Mouse (Mus musculus): ENCODE measurements around the gene Ap1m2.
"Not testable (repeated sequence)": the region's sequence is repeated elsewhere in the genome, so short reads cannot be mapped to it uniquely, and the experiment has no call there.

Ap1m2 gene

GRCm38 (mm10) chr9:21327569-21327968 lies 15.4 kb upstream of the Ap1m2 start:
- DNase-seq (ENCODE audit: low spot score in 2 of 2): peak; percentile 56 to 57

GRCm38 (mm10) chr9:21324269-21324668 lies 12.1 kb upstream of the Ap1m2 start:
- no peak for DNase-seq (ENCODE audit: low spot score in 2 of 2)

DNA sequence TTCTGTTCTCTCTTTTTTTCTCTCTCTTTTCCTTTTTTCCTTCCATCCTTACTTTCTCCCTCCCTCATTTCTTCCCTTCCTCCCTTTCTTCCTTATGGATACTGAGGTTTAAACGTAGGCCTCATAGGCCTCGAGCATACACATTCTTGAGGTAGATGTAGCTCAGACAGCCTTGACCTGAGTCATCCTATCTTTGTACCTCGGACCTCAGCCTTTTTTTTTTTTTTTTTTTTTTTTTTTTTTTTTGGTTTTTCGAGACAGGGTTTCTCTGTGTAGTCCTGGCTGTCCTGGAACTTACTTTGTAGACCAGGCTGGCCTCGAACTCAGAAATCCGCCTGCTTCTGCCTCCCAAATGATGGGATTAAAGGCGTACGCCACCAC lies 10.8 kb upstream of the Ap1m2 start:
- not testable (repeated sequence) for DNase-seq (ENCODE audit: low spot score in 2 of 2)

DNA sequence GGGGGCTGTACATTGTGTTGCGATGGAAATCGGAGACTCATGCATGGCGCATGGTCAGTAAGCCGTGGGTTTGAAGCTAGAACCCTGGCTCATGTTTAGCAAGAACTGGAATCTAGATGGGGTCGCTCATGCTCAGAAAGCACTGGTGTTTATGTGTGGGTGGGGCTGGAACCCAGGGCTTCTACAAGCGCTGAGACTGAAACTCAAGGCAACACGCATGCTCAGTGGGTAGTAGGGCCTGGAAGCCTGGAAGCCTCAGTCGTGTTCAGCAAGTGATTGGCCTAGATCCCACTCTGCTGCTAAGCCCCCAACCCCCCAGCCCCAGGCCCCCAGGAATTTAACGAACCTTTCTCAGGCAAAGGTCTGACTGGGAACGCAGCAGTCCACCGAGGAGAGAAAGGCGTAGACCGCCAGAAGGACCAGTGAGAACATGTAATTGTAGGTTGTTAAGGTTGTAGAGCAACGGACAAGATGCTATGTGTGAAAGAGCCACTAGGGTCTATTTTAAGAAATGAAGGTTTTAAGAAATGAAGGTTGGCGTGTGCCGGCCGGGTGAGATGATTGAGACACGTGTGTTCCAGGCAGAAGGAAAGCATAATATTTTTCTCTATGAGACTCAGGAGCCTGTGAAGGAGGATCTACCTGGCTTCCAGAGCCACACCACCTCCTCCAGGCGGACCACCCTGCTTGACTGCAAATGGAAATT lies 10.2 kb upstream of the Ap1m2 start:
- peak; percentile 68 to 69 for DNase-seq (ENCODE audit: low spot score in 2 of 2)

- peak; percentile 80 to 86 for DNase-seq (ENCODE audit: low spot score in 2 of 2)
Observed at GRCm38 (mm10) chr9:21321513-21321835, 9.3 kb upstream of the Ap1m2 start.

DNA sequence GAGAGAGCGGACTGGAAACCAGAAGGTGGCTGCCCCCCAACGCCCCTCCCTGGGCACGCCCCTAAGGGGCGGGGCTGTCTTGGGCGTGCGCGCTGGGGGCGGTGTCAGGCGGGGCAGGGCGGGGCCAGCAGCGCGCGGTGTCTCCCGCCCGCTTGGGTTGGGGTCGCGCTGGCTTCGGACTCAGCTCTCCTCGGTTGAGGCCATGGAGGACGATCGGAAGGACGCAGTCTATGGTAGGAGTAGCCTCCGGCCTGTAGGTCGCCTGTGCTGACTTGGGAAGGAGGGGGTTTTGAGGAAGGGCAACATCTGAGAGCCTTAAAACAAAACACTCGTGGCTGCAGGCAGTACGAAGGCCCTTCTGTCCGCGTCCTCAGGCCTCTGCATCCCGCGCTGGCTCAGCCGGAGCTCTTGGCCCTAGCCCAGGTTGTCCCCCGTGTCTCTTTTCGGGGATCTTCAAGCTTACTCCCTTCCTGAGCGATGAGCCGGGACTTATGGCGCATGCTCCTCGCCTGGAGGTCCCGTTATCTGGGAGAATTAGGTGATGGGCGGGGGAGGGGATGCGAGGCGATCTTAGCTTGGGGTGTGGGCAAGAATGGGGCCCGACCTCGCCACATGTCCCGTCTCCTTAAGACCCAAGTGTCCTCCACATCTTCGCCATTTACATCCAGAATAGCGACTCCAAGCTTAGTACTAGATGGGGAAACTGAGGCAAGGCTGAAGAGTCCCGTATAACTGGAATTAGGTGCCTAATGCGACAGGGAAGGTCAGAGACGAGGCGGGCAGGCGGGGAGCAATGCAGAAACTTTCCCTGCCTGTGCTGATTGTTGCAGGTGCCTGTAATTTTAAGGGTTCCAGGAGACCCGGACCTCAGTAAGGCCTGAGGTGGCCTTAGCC lies 8.7 kb upstream of the Ap1m2 start, which contains the start of gene Slc44a2:
Gene Slc44a2, plus strand, starts transcription at position 80 of the 894 bp plus-strand sequence.
- peak; percentile 88 to 90 for DNase-seq (ENCODE audit: low spot score in 2 of 2)

GRCm38 (mm10) chr9:21320280-21320618 lies 8.1 kb upstream of the Ap1m2 start:
- DNase-seq (ENCODE audit: low spot score in 2 of 2): no peak

DNA sequence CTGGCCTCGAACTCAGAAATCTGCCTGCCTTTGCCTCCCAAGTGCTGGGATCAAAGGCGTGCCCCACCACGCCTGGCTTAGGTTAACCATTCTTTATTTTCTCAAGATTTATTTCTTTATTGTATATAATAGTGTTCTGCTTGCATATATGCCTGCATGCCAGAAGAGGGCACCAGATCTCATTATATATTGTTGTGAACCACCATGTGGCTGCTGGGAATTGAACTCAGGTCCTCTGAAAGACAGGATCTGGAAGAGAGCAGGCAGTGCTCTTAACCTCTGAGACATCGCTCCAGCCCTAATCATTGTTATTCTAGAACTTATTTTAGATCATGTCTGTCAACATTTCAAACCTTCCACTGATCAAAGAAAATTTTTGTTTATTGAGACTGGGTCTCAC lies 7.4 kb upstream of the Ap1m2 start:
- DNase-seq (ENCODE audit: low spot score in 2 of 2): no peak

DNA sequence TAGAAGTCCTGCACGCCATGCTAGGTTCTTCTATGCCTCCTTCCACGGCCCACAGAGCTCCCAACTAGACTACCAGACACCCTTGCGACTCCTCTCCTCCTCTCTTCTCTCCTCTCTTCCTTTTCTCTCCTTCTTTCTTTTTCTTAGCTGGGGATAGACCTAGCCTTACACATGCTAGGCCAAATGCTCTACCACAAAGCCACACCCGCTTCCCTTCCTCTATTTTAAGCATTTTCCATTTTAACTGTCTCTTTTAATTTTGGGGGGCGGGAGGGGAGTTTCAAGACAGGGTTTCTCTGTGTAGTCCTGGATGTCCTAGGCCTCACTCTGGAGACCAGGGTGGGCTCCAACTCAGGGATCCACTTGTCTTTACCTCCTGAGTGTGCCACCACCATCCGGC lies 6.7 kb upstream of the Ap1m2 start:
- no peak for DNase-seq (ENCODE audit: low spot score in 2 of 2)

DNA sequence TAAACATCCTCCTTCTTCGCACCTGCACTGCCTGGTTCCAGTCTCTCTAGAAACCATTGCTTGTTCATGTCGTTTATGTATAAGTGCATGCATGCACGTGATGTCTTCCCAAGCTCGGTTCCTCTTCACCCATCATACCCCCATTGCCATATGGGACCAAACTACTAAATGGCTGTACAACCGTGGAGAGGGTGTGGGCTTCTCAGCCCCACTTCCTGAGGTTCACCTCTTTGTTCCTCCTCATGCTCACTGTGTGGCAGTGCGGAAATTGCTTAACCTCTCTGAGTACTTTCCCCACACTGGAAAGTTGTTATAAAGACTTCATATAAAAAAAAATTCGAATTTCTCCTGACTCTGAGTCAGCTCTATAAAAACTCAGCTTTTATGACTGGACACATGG lies 4.6 kb upstream of the Ap1m2 start:
- peak; percentile 69 to 71 for DNase-seq (ENCODE audit: low spot score in 2 of 2)

- no peak for DNase-seq (ENCODE audit: low spot score in 2 of 2)
Observed at GRCm38 (mm10) chr9:21315421-21315820, 3.3 kb upstream of the Ap1m2 start.

DNA sequence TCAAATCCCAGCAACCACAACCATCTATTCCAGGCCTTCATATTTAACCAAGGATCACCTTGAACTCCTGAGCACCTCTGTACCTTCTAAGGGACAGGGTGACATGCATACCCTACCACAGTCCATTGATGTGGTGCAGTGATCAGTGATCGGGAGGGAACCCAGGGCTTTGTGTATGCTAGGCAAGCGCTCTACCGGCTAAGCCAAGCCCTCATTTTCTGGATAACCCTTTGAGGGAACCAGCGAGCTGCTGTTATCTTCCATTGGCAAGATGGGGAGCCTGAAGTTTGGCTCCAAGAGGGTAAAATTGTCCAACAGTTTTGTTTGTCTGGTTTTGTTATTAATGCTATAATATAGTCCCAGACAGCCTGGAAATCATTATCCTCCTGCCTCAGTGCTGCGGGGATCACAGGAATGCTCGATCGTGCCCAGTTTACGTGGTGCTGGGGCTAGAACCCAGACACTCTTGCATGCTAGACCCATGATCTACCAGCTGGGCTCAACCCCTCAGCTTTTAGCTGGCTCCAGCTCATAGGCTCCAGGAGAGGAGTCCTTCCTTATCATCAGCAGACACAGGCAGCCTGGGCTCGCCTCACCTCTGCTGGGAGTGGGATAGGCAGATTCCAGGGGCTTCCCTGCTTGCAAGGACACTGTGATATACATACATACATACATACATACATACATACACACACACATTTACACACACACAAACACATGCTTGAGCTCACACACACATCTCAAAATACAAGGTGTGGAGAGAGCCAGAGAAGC lies 2.4 kb upstream of the Ap1m2 start:
- DNase-seq (ENCODE audit: low spot score in 2 of 2): no peak

- DNase-seq (ENCODE audit: low spot score in 2 of 2): peak; percentile 85 to 89
Observed at GRCm38 (mm10) chr9:21313394-21313793, 1.3 kb upstream of the Ap1m2 start.

GRCm38 (mm10) chr9:21311695-21312094 lies 442 bp downstream of the Ap1m2 start:
- no peak for DNase-seq (ENCODE audit: low spot score in 2 of 2)

DNA sequence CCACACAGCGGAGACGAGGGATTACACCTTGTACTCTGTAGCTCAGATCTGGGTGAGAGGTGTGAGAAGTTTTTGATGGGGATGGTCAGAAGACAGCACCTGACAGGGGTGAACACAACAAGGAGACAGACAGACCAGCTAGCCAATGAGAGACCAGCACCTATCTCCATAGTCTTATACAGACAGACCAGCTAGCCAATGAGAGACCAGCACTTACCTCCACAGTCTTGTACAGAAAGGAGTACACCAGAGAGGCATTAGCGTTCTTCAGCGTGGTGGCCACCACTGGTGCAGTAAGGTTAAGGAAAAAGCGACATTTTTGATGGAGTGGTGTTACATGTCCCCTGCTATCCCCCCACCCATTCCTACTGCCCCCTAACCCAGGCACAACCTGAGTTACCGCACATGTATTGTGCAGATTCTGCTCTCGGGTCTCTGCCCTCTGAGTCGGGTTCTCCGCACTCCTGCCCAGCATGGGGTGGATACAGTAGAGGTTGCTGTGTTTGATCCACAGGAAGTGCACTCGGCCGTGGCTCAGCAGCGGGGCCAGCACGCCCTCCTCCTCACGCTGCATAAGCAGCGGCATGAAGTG lies 2.9 kb downstream of the Ap1m2 start:
- DNase-seq (ENCODE audit: low spot score in 2 of 2): peak; percentile 70 to 72

DNA sequence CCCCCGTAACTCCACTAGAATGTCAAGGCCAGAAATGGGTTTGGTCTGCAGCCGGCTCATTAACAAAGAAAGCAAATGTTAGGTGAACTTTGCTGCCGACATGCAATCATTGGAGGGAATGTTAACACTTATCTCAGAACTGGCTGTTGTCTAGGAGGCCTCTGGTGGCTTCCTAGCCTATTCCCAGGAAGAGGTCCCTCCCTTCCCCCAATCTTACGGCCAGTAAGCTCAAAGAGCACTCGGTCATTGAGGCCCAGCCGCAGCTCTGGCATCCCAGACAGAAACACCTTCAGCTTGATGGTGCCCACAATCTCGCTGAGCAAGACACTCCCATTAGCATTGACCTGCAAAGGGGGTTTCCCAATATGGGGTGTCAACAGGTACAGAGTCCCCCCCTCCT lies 7.1 kb downstream of the Ap1m2 start:
- no peak for DNase-seq (ENCODE audit: low spot score in 2 of 2)

DNA sequence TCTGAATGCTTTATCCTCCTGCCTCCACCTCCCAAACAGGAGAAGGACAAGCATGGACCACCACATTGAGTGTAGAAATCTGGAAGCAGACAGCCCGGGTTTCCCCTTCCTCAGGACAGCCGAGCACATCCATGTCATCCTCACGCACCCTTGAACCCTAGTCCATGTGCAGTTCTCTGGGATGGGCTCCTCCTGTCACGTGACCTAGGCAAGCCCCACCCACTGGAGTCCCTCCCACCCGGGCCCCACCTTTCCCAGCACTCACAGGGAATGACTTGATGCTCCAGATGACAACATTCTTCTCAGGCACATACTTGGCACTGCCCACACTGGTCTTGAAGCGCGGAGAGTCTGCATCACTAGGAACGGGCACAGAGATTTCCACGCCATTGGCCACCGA lies 13.1 kb downstream of the Ap1m2 start:
- no peak for DNase-seq (ENCODE audit: low spot score in 2 of 2)

GRCm38 (mm10) chr9:21292271-21292670 lies 19.9 kb downstream of the Ap1m2 start:
- DNase-seq (ENCODE audit: low spot score in 2 of 2): no peak

DNA sequence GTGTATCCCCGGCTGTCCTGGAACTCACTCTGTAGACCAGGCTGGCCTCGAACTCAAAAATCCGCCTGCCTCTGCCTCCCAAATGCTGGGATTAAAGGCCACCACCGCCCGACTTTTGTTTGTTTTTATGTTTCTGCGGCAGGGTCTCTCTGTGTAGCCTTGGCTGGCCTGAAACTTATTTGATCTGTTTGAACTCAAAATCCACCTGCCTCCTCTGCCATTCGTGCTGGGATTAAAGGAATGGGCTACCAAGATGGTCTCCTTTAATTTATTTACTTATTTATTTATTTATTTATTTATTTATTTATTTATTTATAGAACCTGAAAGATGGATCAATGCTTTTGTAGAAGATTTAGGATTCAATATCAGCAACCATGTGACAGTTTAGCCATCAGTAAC lies 20.3 kb downstream of the Ap1m2 start:
- not testable (repeated sequence) for DNase-seq (ENCODE audit: low spot score in 2 of 2)

DNA sequence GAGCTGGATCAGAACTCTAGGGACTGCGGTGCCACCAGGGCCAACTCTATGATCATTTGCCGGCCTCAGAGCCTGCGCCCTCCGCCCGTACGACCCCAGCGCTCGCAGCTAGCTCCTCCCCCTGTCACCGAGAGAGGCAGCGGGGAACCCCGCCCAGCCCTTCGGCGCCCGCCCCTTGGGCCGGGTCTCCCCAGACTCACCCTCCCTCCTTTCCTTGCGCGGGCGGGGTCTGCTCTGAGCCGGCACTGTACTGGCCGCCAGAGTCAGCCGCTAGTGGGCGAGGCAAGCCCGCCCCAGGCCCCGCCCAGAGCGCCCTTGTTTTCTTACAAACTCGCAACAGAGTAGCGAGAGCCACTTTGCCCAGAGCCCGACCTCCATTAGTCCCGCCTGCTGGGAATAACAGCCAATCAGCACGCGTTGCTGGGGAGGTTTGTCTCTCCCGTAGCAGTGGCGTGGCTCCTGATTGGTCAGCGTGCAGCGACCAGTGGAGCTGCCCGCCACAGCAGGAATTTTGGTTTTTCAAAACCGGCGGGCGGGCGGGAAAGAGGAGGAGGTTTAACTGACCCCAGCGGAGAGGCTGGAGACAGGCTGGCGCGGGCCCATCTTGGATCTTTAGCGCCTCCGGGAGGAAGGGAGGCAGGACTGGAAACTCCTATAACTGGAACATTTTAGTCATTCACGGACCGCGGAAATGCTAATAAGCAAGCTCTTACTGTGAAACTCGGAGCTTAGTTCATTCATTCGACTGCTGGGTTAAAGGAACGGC lies 20.9 kb downstream of the Ap1m2 start, which contains the start of gene Cdkn2d:
Gene Cdkn2d, minus strand, starts transcription at position 386 of the 766 bp plus-strand sequence.
- peak; percentile 100 for DNase-seq (ENCODE audit: low spot score in 2 of 2)

- DNase-seq (ENCODE audit: low spot score in 2 of 2): no peak
Observed at GRCm38 (mm10) chr9:21290589-21290988, 21.5 kb downstream of the Ap1m2 start.

All from spleen, postnatal 36 days (tissue).